Mouse (Mus musculus): ENCODE measurements at regions not wholly inside any gene's neighbourhood (a gene's known extent, or its start where the extent isn't known, plus 50 kb on each side); places are given as distances from the start of the nearest gene placed in this dataset.
A peak's percentile ranks its signal among the peaks of the same experiment; 100 is the strongest.

DNA sequence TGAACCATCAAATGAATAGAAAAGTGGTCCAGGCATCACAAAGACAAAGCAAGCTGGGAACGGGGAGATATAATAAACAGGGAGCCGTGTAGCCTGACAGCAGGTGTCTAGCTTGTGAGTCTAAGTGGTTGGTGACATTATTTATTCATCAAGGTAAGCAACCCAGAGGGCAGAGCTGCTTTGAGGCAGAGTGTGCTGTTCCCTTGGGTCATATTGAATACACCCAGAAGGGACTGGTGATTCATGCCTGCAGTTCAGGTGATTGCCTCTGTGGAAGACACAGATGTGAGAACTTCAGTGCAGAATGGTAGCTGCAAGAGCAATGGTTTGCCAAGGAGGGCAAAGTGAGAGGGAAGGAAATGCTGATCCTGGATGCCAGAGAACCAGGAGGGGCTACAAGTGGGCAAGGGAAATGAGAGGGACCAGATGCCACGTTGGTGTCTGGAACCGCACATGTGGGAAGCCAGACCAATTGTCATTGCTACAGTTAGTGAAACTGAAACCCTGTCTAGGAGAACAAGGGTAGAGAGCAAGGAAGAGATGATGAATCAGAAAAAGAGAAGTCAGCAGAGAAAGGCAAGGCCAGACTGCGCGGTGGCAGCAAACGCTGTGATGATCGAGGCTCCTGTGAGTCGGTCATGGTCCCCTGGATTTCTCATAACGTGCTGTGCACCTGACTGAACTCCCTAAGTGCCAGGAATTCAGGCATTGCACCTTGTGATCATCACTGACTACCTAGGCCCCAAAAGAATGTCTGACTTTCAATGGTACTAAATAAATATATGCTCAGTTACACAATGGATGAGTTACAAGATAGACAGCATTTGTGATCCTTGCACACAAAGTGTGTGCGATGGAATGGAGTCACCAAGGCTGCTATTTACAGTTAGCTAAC lies 190.0 kb upstream of the Car8 start:
- DNase-seq (ENCODE audit: low spot score): no peak
- 76% methylated on average over 11 of the region's 11 CpGs for WGBS

DNA sequence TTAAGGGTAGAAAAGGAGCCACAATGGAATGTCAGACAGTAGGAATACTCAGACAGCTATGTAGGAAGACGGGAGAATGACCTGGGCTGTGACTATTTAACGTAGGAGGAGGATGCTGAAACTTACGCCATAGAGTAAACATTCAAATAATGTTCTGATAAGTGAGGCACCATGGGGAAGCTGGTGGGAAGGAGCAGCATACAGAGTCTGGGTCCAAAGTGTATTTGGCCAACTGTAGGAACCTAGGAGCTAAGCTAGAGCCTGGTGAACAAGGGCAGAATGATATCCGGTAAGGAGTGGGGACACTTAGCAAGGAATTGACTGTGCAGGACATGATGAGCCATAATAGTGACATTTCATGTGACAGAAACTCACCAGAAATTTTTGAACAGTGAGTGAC lies 189.0 kb upstream of the Car8 start:
- WGBS: 27% methylated on average over 4 of the region's 4 CpGs

More for the DNA sequence above, 190.0 kb upstream of the Car8 start:
- ATAC-seq: no peak
- H3K4me1 ChIP-seq (ENCODE audit: insufficient read depth, low read depth, low read length): no peaks in the 10 kb centered on the region
- no peak overlapping the region for H3K27ac ChIP-seq (ENCODE audit: low read length)
- H3K4me3 ChIP-seq (ENCODE audit: low read depth, low read length): no peak overlapping the region
- H3K4me2 ChIP-seq (replicated peaks; ENCODE audit: low read depth, low read length): no peak overlapping the region
- no peak overlapping the region for H3K9ac ChIP-seq (replicated peaks; ENCODE audit: low read depth)
- H3K27me3 ChIP-seq (replicated peaks; ENCODE audit: insufficient read depth, low read length): no peaks in the 10 kb centered on the region
- TF ChIP-seq EP300 (IDR thresholded peaks at IDR 0.05): no peak
- no peak for TF ChIP-seq CTCF (IDR thresholded peaks at IDR 0.05)
- no peaks in the 10 kb centered on the region for H3K36me3 ChIP-seq (ENCODE audit: insufficient read depth, low read length)
- no peaks in the 10 kb centered on the region for H3K9me3 ChIP-seq (ENCODE audit: low read length)

DNA sequence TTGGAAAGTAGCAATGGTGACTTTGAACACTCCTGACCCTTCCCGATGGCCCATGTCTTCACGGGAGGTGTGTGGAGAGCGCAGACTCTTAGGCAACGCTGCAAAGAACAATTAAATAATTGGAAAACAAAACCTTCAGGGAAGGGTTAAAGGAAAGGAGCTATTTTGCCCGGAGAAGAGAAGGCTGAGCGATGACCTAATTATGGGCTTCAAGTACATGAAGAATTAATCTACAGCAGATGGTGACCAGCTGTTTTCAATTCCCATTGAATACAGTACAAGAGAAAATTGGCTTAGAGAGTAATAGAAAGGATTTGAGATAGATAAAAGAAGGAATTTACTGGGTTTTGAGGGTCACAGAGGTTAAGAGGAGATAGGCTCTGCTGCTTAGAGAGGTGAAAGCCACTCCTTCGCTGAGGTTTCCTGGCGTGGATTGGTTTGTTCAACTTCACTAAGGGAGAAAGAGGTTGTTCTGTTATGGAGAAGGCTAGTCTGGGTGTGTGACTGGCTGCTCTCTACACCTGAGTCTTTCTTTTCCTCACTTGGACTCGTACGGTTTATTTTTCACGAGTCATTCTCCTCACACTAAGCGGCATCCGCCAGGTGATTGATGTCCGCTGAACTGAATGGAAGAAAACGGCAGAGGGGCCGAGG lies 184.7 kb upstream of the Car8 start:
- ATAC-seq: peak; percentile 50
- H3K4me1 ChIP-seq (ENCODE audit: insufficient read depth, low read depth, low read length): no peaks in the 10 kb centered on the region

More for the DNA sequence above, 189.0 kb upstream of the Car8 start:
- Histone ChIP-seq H3K9ac (replicated peaks; ENCODE audit: low read depth) (no peak overlapping the region), H3K36me3 (ENCODE audit: insufficient read depth, low read length) (no peaks in the 10 kb centered on the region), H3K27me3 (replicated peaks; ENCODE audit: insufficient read depth, low read length) (no peaks in the 10 kb centered on the region), H3K9me3 (ENCODE audit: low read length) (no peaks in the 10 kb centered on the region), H3K4me1 (ENCODE audit: insufficient read depth, low read depth, low read length) (no peaks in the 10 kb centered on the region), H3K27ac (ENCODE audit: low read length) (no peak overlapping the region), H3K4me2 (replicated peaks; ENCODE audit: low read depth, low read length) (no peak overlapping the region), H3K4me3 (ENCODE audit: low read depth, low read length) (no peak overlapping the region)
- ATAC-seq (no peak), DNase-seq (ENCODE audit: low spot score) (no peak)
- TF ChIP-seq EP300 (IDR thresholded peaks at IDR 0.05): no peak
- TF ChIP-seq CTCF (IDR thresholded peaks at IDR 0.05): no peak

DNA sequence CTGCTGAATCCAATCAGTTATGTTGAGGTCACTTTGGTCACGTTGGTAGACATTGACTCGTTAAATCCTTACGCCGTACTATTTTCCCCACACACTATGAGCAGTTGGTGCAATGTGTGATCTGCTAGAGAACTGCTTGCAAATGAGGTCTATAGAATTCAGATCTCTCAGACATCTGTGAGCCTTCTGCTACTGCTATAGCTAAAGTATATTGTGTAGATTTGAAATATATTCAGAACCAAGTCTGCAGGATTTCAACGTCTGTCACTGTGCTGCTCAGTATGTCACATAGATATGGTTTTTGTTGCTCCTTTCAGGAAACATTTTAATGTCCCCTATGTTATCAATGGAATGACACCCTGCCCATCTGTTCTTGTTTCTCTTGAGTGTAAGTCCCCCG lies 182.4 kb upstream of the Car8 start:
- Histone ChIP-seq H3K9ac (replicated peaks; ENCODE audit: low read depth) (no peak overlapping the region), H3K4me3 (ENCODE audit: low read depth, low read length) (no peak overlapping the region), H3K27ac (ENCODE audit: low read length) (no peak overlapping the region), H3K27me3 (replicated peaks; ENCODE audit: insufficient read depth, low read length) (no peaks in the 10 kb centered on the region), H3K36me3 (ENCODE audit: insufficient read depth, low read length) (no peaks in the 10 kb centered on the region), H3K9me3 (ENCODE audit: low read length) (no peaks in the 10 kb centered on the region), H3K4me1 (ENCODE audit: insufficient read depth, low read depth, low read length) (no peaks in the 10 kb centered on the region), H3K4me2 (replicated peaks; ENCODE audit: low read depth, low read length) (no peak overlapping the region)
- no peak for ATAC-seq
- no peak for TF ChIP-seq CTCF (IDR thresholded peaks at IDR 0.05)
- TF ChIP-seq EP300 (IDR thresholded peaks at IDR 0.05): no peak
- DNase-seq (ENCODE audit: low spot score): no peak
- WGBS: 93% methylated on average over 6 of the region's 6 CpGs

More for the DNA sequence above, 184.7 kb upstream of the Car8 start:
- no peak overlapping the region for H3K4me2 ChIP-seq (replicated peaks; ENCODE audit: low read depth, low read length)
- H3K4me3 ChIP-seq (ENCODE audit: low read depth, low read length): no peak overlapping the region
- WGBS: 50% methylated on average over 16 of the region's 16 CpGs
- no peaks in the 10 kb centered on the region for H3K9me3 ChIP-seq (ENCODE audit: low read length)
- H3K27me3 ChIP-seq (replicated peaks; ENCODE audit: insufficient read depth, low read length): no peaks in the 10 kb centered on the region
- no peaks in the 10 kb centered on the region for H3K36me3 ChIP-seq (ENCODE audit: insufficient read depth, low read length)
- H3K27ac ChIP-seq (ENCODE audit: low read length): no peak overlapping the region
- TF ChIP-seq CTCF (IDR thresholded peaks at IDR 0.05) (no peak), EP300 (IDR thresholded peaks at IDR 0.05) (no peak)
- H3K9ac ChIP-seq (replicated peaks; ENCODE audit: low read depth): no peak overlapping the region
- DNase-seq (ENCODE audit: low spot score): peak; percentile 45

DNA sequence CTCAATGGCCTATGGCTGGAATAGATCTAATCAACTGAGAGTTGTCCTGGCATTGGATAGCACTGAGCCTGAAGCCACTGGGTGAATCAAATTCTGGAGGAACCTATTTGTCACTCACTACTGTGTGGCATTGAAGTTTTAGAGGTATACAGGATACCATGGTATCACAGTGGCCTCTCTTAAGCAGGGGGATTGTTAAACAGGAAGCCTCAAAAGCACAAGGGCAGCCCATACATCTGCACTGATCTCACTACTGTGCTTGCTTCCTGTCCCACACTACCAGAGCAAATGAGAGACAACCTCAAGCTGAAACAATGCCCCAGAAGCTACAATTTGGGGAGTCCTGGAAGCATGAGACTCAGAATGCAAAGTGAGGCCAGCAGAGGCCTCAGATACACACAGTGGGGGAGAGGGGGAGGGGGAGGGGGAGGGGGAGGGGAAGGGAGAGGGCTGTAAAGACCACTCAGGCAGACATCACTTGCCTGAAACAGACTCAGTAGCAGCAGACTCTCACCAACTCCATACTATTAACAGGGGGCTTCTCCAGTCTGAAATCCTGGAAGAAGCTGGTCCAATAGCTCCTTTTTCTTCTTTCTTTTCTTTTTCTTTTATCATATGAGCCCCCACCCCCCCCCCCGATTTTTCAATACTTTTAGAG lies 179.7 kb upstream of the Car8 start:
- Histone ChIP-seq H3K36me3 (ENCODE audit: insufficient read depth, low read length) (no peaks in the 10 kb centered on the region), H3K9me3 (ENCODE audit: low read length) (no peaks in the 10 kb centered on the region), H3K4me2 (replicated peaks; ENCODE audit: low read depth, low read length) (no peak overlapping the region), H3K27ac (ENCODE audit: low read length) (no peak overlapping the region), H3K27me3 (replicated peaks; ENCODE audit: insufficient read depth, low read length) (no peaks in the 10 kb centered on the region), H3K4me1 (ENCODE audit: insufficient read depth, low read depth, low read length) (no peaks in the 10 kb centered on the region), H3K9ac (replicated peaks; ENCODE audit: low read depth) (no peak overlapping the region), H3K4me3 (ENCODE audit: low read depth, low read length) (no peak overlapping the region)
- DNase-seq (ENCODE audit: low spot score) (no peak), ATAC-seq (no peak)
- 20% methylated on average over 1 of the region's 1 CpGs for WGBS
- TF ChIP-seq CTCF (IDR thresholded peaks at IDR 0.05): no peak
- TF ChIP-seq EP300 (IDR thresholded peaks at IDR 0.05): no peak

DNA sequence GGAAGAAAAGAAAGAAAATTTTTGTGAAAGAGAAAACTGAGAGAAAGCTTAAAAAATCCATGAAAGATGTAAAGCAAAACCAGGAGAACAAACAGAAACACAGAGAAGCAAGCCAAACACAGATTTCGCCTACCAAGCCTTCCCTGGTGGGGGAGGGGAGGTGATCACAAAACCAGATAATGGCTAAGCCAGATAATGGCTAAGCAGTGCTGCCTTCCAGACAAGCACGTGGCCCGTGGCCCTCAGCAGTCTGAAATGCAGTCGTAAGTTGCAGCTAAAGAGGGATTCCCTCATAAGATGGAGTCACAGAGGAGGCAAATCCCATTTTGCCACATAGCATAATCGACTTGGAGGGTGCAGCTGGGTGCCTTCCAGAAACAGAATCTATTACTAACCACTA lies 179.0 kb upstream of the Car8 start:
- Histone ChIP-seq H3K27me3 (replicated peaks; ENCODE audit: insufficient read depth, low read length) (no peaks in the 10 kb centered on the region), H3K4me2 (replicated peaks; ENCODE audit: low read depth, low read length) (no peak overlapping the region), H3K9me3 (ENCODE audit: low read length) (no peaks in the 10 kb centered on the region), H3K9ac (replicated peaks; ENCODE audit: low read depth) (no peak overlapping the region), H3K36me3 (ENCODE audit: insufficient read depth, low read length) (no peaks in the 10 kb centered on the region), H3K4me1 (ENCODE audit: insufficient read depth, low read depth, low read length) (no peaks in the 10 kb centered on the region), H3K4me3 (ENCODE audit: low read depth, low read length) (no peak overlapping the region), H3K27ac (ENCODE audit: low read length) (no peak overlapping the region)
- DNase-seq (ENCODE audit: low spot score) (no peak), ATAC-seq (no peak)
- TF ChIP-seq EP300 (IDR thresholded peaks at IDR 0.05) (no peak), CTCF (IDR thresholded peaks at IDR 0.05) (no peak)
- 35% methylated on average over 5 of the region's 5 CpGs for WGBS
